Mouse (Mus musculus) brain, embryonic 14.5 days (tissue): Measurements from ENCODE around the gene Mxra7.

ENCODE experiments used
- CTCF ChIP-seq: fragments of 200-500 bp; IDR thresholded peaks from 2 replicates; pipeline ENCODE4 v1.5.1; 2012; ENCODE audit warnings: inconsistent platforms, mild to moderate bottlenecking, moderate library complexity, borderline replicate concordance; ENCODE audit not compliant: insufficient read depth, insufficient read length; ENCODE audit errors: extremely low read depth
- POLR2A ChIP-seq: fragments of 200-500 bp; IDR thresholded peaks from 2 replicates; pipeline ENCODE4 v1.6.1; 2012; ENCODE audit warnings: mild to moderate bottlenecking, inconsistent platforms, borderline replicate concordance; ENCODE audit not compliant: poor library complexity, insufficient read depth, insufficient read length, severe bottlenecking; ENCODE audit errors: extremely low read depth

DNA sequence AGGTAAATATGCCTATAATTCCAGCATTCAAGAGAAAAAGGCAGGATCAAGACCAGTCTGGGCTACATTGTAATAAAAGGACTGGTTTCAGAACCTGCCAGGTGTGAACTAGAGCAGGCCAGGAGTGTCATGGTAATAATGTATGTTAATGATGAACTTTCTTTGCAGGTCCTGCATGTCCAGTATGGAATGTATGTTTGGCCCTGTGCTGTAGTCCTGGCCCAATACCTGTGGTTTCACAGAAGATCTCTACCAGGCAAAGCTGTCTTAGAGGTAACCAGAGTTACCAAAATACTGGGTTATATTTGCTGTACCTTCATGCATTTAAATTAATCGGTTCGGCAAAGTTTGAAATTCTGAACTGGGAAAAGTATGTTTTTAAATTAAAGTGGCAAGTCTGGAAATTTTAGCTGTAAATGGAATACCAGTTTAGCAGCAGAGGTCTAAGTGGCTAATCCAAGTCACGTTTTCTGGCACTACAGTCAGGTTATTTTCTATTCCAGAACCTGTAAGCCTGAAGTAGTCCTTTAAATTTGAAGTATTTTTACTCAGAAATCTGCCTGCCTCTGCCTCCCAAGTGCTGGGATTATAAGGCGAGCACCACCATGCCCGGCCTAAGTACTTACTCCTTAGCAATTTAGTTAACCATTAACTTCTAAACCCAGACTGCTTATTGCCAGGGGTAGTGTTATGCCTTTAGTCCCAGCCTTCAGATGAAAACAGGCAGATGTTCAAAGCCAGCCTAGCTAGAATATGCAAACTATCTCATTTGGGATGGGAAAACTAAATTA is 20.4 kb upstream of the Mxra7 start:
- TF ChIP-seq CTCF (no peak), POLR2A (no peak)
